Mouse (Mus musculus): ENCODE measurements around the gene Acsl6.
A peak's percentile ranks its signal among the peaks of the same experiment; 100 is the strongest.

The Acsl6 gene

GRCm38 (mm10) chr11:54307139-54307816, 3.7 kb downstream of the Acsl6 start:
- DNase-seq (ENCODE audit: low spot score in 2 of 2), result peak in 1 of 2 experiments; percentile 70

GRCm38 (mm10) chr11:54310588-54310987, 7.0 kb downstream of the Acsl6 start:
- no peak for DNase-seq (ENCODE audit: low spot score in 2 of 2)

DNA sequence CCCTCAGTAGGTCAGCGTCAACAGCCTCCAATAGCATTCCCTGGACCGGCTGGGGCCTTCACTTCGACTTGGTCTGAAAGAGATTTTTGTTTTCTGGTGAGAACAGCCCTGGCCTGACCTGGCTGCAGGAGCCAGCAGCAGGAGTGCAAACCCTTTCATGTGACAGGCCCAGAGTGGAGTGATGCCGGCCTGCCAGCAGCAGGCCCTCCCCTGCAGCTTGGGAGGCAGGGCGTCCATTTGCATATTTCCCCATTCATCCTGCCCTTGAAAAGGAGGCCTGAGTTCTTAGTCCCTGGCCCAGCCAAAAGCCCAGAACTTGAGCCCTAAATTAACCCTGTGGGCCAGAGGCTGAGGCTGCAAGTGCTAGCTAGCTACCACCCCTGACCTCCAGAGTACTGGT, 8.4 kb downstream of the Acsl6 start:
- DNase-seq (ENCODE audit: low spot score in 2 of 2), result peak in 1 of 2 experiments; percentile 55

DNA sequence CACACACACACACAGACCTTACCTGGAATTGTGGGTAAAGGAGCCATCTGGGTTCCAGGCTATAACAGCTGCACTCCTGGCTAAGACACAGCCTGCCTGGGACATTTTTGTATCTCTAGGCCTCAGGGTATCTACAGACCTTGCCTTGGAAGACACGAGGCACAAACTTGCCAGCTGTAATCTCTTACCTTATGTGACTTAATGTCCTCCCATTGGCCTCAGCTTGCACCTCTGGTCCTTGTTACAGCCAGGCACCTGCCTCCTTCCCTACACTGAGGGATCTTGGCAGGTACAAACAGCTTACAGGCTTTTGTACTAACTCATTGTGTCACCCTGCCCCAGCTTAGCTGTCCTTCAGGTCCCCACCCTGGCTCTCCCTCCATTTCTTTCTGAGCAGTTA, 9.0 kb downstream of the Acsl6 start:
- DNase-seq (ENCODE audit: low spot score in 2 of 2), result no peak

GRCm38 (mm10) chr11:54313391-54314360, 10.1 kb downstream of the Acsl6 start:
- DNase-seq (ENCODE audit: low spot score in 2 of 2), result no peak

- DNase-seq (ENCODE audit: low spot score in 2 of 2), result no peak
Measured at GRCm38 (mm10) chr11:54314740-54315139, 11.1 kb downstream of the Acsl6 start.

DNA sequence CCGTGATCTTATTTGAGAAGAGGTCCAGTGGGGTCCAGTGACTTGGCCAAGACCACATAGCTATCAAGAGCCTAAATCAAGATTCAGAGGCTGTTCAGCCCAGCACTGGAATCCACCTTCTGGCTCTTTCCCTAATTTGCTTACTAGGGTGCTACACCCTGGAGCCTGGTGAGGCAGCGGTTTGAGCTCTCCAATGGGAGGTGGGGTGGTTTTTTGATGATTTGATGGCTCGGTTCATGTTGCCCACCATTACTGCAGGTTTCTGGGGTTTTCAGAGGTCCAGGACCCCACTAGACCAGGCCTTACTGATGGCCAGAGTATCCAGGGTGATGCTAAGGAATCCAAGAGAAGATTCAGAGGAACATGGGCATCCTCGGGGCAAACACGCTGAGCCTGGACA, 11.7 kb downstream of the Acsl6 start:
- DNase-seq (ENCODE audit: low spot score in 2 of 2), result no peak

DNA sequence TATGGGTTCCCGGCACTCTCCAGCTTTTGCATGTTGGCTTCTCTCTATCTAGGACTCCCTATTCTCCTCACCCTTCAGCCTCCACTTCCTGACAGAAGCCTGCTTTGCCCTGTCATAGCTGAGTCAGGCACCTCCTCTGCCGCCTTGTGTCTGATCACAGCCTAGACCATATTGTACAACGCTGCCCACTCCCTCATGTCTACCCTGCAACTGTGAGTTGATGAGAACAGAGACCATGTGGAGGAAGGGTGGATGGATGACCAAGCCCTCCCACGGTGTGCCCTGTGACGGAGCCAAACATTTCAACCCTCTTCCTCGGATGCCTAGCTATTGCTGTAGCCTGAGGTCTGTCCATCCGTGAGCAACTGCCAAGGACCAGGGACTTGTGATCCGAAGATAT, 13.8 kb downstream of the Acsl6 start:
- DNase-seq (ENCODE audit: low spot score in 2 of 2), result peak in 1 of 2 experiments; percentile 66

DNA sequence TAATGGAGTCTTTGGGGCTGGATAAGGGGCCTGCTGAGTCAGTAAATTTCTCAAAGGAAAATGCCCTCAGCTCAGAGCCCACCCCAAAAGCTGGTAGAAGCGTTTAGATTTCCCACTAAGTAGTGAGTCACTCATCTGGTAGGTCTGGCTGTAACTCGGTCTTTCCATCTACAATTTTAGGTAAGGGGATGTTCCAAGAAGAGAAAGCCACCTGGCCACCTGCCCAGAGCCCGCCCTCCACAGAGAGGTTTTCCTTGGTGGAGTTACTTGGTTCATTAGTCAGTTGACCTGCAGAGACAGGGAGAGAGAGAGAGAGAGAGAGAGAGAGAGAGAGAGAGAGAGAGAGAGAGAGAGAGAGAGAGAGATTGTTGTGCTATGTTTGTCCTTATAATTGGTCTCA, 14.2 kb downstream of the Acsl6 start:
- no peak for DNase-seq (ENCODE audit: low spot score in 2 of 2)

GRCm38 (mm10) chr11:54321802-54322532, 18.4 kb downstream of the Acsl6 start:
- no peak for DNase-seq (ENCODE audit: low spot score in 2 of 2)

DNA sequence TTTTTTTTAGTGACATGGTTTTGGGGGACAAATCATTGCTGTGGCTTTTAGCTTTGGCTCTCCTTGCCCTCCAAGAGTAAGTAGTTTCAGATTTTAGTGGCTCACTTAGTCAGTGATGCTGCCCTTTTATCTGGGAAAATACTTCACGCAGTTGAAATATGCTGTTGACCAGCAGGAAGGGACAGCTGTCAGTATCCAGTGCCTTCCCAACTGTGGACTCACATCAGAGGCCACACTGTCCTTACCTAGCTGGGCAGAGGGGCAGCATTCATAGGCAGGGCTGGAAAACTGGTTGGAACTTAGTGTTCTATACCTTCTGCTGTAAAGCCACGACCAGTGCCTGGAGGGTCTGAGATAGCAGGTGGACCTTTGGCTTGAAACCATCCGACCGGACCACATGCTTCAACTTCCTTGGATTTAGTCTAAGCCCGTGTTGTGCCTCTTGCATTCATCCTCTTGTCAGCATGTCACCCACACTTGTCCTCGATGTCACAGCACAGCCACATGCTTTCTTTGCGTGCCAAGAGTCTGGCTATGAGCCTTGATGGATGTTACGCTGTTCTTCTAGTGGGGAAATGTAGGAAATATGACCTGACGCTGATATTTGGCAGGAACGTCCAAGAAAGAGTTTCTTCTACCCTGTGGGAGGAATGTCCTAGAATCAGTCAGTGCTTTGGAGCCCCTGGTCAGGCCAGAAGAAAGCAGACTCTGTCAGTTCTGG, 28.0 kb downstream of the Acsl6 start:
- no peak for DNase-seq (ENCODE audit: low spot score in 2 of 2)

DNA sequence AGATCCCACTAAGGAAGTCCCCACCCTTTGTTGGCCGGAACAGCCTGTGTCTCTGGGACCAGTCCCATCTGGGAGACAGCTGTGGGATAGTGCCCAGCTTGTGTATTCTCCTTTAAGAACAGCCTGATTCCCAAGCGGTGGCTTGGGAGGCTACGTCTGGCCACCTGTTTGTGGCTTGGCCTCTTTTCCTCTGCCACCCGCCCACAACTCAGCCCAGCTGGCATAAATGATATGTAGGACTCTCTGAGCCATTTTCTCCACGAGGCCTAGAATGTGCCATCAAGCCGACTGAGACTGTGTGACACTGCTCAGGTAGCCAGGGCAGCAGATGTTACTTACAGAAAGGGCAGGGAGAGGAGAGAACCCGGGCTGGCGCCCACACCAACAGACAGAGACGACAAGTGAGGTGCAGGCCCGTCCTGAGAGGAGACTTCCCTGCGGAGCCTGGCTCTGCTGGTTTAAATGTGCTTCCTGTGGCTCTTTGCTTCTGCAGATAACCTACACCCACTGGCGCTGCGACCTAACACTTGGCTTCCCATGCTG, 32.6 kb downstream of the Acsl6 start:
- peak in 1 of 2 experiments; percentile 56 for DNase-seq (ENCODE audit: low spot score in 2 of 2)

DNA sequence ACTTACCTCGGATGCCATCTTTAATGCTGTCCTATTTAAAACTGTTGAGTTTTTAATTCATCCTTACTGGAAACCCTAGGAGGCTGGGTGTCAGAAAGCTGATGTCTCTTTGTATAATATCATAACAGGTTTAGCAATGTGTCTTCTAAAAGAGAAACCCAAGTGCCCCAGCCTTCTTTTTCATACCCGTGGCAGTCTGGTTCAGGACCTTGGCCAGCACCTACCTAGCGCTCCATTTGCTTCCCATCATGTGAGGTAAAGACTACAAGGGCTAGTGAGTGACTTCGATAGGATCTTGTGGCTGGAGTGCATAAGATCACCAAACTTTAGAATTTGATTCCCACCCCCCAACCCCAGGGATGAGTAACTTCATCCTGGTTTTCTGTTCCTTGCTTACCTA, 40.1 kb downstream of the Acsl6 start:
- DNase-seq (ENCODE audit: low spot score in 2 of 2), result no peak

DNA sequence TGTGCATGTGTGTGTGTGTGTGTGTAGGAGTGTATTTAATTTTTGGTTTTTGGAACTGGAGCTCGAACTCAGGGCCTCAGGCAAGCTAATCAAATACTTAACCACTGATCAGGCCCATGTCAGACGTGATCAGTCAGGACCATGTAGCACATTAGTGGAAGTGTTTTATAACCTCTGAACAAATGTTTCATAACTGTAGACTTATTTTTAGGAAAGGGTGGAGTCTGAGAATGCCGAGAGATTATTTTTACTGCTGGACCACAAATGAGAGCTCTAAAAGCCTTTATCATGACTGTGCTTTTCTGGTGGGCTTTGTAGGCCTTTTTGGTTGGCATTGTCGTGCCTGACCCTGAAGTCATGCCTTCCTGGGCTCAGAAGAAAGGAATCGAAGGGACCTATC, 48.1 kb downstream of the Acsl6 start:
- DNase-seq (ENCODE audit: low spot score in 2 of 2), result no peak

- no peak for DNase-seq (ENCODE audit: low spot score in 2 of 2)
Measured at GRCm38 (mm10) chr11:54353121-54353576, 49.6 kb downstream of the Acsl6 start.

- DNase-seq (ENCODE audit: low spot score in 2 of 2), result peak in 1 of 2 experiments; percentile 55
Measured at GRCm38 (mm10) chr11:54354595-54355563, 51.3 kb downstream of the Acsl6 start.

DNA sequence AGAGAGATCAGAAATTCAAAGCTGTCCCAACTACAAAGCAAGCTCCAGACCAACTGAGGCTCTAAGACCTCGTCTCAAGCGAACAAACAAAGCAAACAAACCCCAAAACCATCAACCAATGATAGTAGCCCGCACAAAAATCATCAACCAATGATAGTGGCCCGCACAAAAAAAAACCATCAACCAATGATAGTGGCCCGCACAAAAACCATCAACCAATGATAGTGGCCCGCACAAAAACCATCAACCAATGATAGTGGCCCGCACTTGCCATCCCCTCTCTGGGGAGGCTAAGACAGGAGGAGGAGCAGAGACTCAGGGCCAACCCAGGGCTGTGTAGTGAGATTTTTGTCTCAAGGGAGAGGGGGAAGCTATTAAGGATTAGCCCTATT, 52.0 kb downstream of the Acsl6 start:
- no peak for DNase-seq (ENCODE audit: low spot score in 2 of 2)

DNA sequence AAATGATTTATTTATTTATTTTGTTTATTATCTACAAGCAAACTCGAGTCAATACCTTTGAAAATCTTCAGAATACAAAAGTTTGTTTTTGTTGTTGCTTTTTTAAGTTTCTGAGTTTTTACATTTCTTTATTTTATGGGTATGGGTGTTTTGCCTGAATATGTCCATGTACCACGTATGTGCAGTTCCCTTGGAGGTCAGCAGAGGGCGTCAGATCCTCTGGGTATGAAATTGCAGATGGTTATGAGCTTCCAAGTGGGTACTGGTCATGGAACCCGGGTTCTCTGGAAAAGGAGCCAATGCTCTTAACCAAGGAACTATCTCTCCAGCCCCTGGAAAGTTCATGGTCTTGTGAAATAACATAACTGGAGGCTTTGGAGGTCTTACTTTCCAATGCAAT, 53.1 kb downstream of the Acsl6 start:
- DNase-seq (ENCODE audit: low spot score in 2 of 2), result no peak

- no peak for DNase-seq (ENCODE audit: low spot score in 2 of 2)
Measured at GRCm38 (mm10) chr11:54372553-54372952, 69.0 kb downstream of the Acsl6 start.

DNA sequence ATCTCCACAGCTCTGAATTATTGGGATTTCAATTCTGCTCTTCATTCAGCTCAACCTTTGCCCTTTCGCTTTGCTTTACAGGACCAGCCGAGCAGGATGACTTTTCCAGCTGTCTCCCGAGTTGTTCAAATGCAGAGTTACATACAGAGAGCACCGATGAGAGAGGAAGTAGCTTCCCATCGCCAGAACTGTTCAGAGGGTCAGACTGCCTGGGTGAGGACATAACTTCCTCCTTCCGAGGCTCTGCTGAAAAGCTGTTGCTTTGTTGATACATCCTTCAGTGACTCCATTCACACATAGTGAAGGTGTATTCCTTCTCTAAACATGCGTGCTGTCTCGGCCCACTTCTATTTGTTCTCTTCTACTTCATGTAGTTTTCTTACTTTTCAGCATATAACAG, 86.8 kb downstream of the Acsl6 start:
- no peak for DNase-seq (ENCODE audit: low spot score in 2 of 2)
